ENCODE assay signal across 8 mouse cellular contexts in the genomic region with DNA sequence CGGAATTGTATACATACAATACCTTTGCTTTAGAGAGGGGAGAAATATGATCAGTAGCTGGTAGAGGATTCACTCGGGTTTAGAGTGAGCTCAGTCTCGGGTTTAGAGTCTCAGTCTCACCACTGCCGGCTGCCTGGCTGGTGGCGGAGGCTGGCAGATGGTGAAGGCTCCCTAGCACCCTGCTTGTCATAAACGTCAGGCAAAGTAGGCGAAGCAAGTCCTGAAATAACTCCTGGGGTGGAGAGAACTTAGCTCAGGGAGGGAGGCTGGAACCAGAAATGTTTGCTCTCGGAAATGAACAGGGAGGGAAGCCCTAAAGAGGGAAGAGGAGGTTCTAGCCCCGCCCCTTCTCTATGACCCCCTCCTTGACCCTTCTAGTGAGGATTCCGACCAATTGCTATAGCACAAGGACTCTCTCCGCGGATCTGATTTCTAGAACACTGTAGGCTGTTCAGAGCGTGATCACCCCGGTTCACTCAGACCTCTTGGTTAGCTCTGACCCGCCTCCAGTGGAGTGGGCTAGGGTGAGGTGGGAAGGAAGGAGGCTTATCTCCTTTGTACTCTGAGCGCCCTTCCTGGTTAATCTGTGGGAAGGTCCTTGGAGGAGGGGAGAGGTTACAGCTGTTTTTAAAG. TPM values are rescaled to one million over a fixed set of nuclear protein-coding genes. Genes with fewer than 3 reads are reported as not detected.
A peak's percentile ranks its signal among the peaks of the same experiment; 100 is the strongest.
DNase-seq lines count a peak whose midpoint lies in the region; TF ChIP-seq lines count a peak whose summit lies in the region.

No protein-coding gene starts in this region.

- H3K36me3 ChIP-seq in heart, adult 2 months (ENCODE audit: control insufficient read depth, insufficient read depth, low read length), result no peaks in the 10 kb centered on the region

- intact Hi-C loops in heart, adult 2 months (cut with DNase I), result no loop called here

- peak overlapping the region; percentile 15 for H3K9ac ChIP-seq in heart, adult 2 months (ENCODE audit: low read depth, low read length)

- TF ChIP-seq CTCF in heart, adult 2 months (IDR thresholded peaks at IDR 0.05), result no peak

- H3K4me1 ChIP-seq in heart, adult 2 months (ENCODE audit: control insufficient read depth, insufficient read depth, low read length), result peaks cover 12% of the 10 kb centered on the region

- H3K4me3 ChIP-seq in heart, adult 2 months, result peak overlapping the region; percentile 31

- peak; percentile 75; the same call in 1 of the 2 replicates for TF ChIP-seq EP300 in heart, adult 2 months (IDR thresholded peaks at IDR 0.05; ENCODE audit: insufficient read depth, low read depth, low read length)

- no peaks in the 10 kb centered on the region for H3K27me3 ChIP-seq in heart, adult 2 months (ENCODE audit: control insufficient read depth, insufficient read depth, low read length)

- no peaks in the 10 kb centered on the region for H3K79me2 ChIP-seq in heart, adult 2 months (replicated peaks; ENCODE audit: control insufficient read depth, insufficient read depth, low read length)

- H3K27ac ChIP-seq in heart, adult 2 months, result peak overlapping the region; percentile 87

- WGBS in heart, adult 2 months, result 16% methylated on average over 16 of the region's 16 CpGs

- TF ChIP-seq POLR2A in heart, adult 2 months (IDR thresholded peaks at IDR 0.05; ENCODE audit: insufficient read depth, low read depth, low read length), result peak; percentile 63

- DNase-seq in adrenal gland, adult (ENCODE audit: inconsistent age in 2 of 2, low spot score in 1 of 2), result peak; percentile 38 to 60
- DNase-seq in adrenal gland, adult 8-10 months, result no peak
- peak; percentile 82 for DNase-seq in ZHBTc4 (ENCODE audit: low read depth, low spot score)
- peak; percentile 56 to 70 for DNase-seq in heart, adult 2 months
- DNase-seq in kidney, postnatal 36 days, result peak; percentile 52 to 60
- peak; percentile 86 for DNase-seq in lung, postnatal 25 days (ENCODE audit: low spot score)
- DNase-seq in thymus, postnatal 25 days, result no peak
- DNase-seq in natural killer cell, adult 2 months (ENCODE audit: low spot score in 2 of 2), result no peak

RNA-seq across cellular contexts. Expression of gene Arl4d, which starts 7.8 kb away (rescaled TPM):
- 10 to 100 TPM; 12.5 to 22.1 (median 16.4) TPM for total RNA-seq in adrenal gland, adult 8-10 months (2022)
- total RNA-seq in heart, adult 2 months (2021), result 10 to 100 TPM; 18.9 to 23.5 TPM
- polyA plus RNA-seq in heart, adult 2 months (2012; rRNA removed), result 23.4 and 27.8 TPM in 2 replicates

RNA-seq across cellular contexts. Expression of gene Rdm1, which starts 46.1 kb away (rescaled TPM):
- total RNA-seq in adrenal gland, adult 8-10 months (2022), result 10 to 100 TPM; 30.5 to 45.6 (median 33.6) TPM
- total RNA-seq in heart, adult 2 months (2021), result 10 to 100 TPM; 45.6 to 49.5 TPM
- 42.3 and 49.8 TPM in 2 replicates for polyA plus RNA-seq in heart, adult 2 months (2012; rRNA removed)

RNA-seq across cellular contexts. Expression of gene Dhx8, which starts 59.6 kb away (rescaled TPM):
- 10 to 100 TPM; 25.0 to 30.3 (median 28.0) TPM for total RNA-seq in adrenal gland, adult 8-10 months (2022)
- 10 to 100 TPM; 16.0 to 17.1 TPM for total RNA-seq in heart, adult 2 months (2021)
- polyA plus RNA-seq in heart, adult 2 months (2012; rRNA removed), result 7.2 and 10.7 TPM in 2 replicates

Comparison
In these comparisons a context has a peak if more than half of its experiments do, and no peak if none do; other contexts are left out.
1. DNase-seq: peak in adrenal gland, adult (2 of 2), ZHBTc4 (single experiment), heart, adult 2 months (2 of 2), kidney, postnatal 36 days (2 of 2) and lung, postnatal 25 days (single experiment); none in adrenal gland, adult 8-10 months (single experiment), thymus, postnatal 25 days (single experiment) and natural killer cell, adult 2 months (0 of 2).